Mouse (Mus musculus) urinary bladder, postnatal 36 days (tissue): ENCODE measurements around the gene Acy3.
"Not testable (repeated sequence)": the region's sequence is repeated elsewhere in the genome, so short reads cannot be mapped to it uniquely, and the experiment has no call there.

Experiments used
- DNase-seq, 2 experiments: peaks; one replicate each; pipeline ENCODE4 v3.0.0; 2022; ENCODE audit warnings: low spot score in 2 of 2, mixed read lengths in 1 of 2

The Acy3 gene

GRCm38 (mm10) chr19:3986334-3986733 lies at the start of gene Acy3:
Acy3 (plus strand) TSS chr19:3986570.
- peak; percentile 52 to 86 for DNase-seq

- no peak for DNase-seq
These were observed 44.1 kb upstream of the Acy3 start for GRCm38 (mm10) chr19:3942315-3942714.

- DNase-seq: no peak
These were observed 43.2 kb upstream of the Acy3 start for GRCm38 (mm10) chr19:3942986-3943735.

- DNase-seq: no peak
These were observed 40.4 kb upstream of the Acy3 start for GRCm38 (mm10) chr19:3945872-3946564.

- peak; percentile 67 to 72 for DNase-seq
These were observed 39.7 kb upstream of the Acy3 start for GRCm38 (mm10) chr19:3946715-3947114.

GRCm38 (mm10) chr19:3947813-3948212 lies 38.6 kb upstream of the Acy3 start:
- DNase-seq: no peak

GRCm38 (mm10) chr19:3948546-3948945 lies 37.8 kb upstream of the Acy3 start:
- DNase-seq: no peak

GRCm38 (mm10) chr19:3950331-3950730 lies 36.0 kb upstream of the Acy3 start:
- DNase-seq: no peak

- no peak for DNase-seq
These were observed 34.9 kb upstream of the Acy3 start for GRCm38 (mm10) chr19:3951461-3951860.

- no peak for DNase-seq
These were observed 34.3 kb upstream of the Acy3 start for GRCm38 (mm10) chr19:3952099-3952498.

GRCm38 (mm10) chr19:3955033-3955432 lies 31.3 kb upstream of the Acy3 start:
- no peak for DNase-seq

GRCm38 (mm10) chr19:3955804-3956203 lies 30.6 kb upstream of the Acy3 start:
- DNase-seq: no peak

- DNase-seq: not testable (repeated sequence)
These were observed 28.9 kb upstream of the Acy3 start for GRCm38 (mm10) chr19:3957296-3958036.

GRCm38 (mm10) chr19:3958470-3958869 lies 27.9 kb upstream of the Acy3 start, which contains the start of gene Aldh3b3:
Aldh3b3 (plus strand) TSS chr19:3958645.
- no peak for DNase-seq

- peak in 1 of 2 experiments; percentile 48 for DNase-seq
These were observed 27.3 kb upstream of the Acy3 start for GRCm38 (mm10) chr19:3959030-3959429.

- DNase-seq: no peak
These were observed 26.2 kb upstream of the Acy3 start for GRCm38 (mm10) chr19:3960211-3960610.

- not testable (repeated sequence) for DNase-seq
These were observed 24.6 kb upstream of the Acy3 start for GRCm38 (mm10) chr19:3961805-3962204.

GRCm38 (mm10) chr19:3962469-3962868 lies 23.9 kb upstream of the Acy3 start:
- no peak for DNase-seq

- DNase-seq: no peak
These were observed 22.3 kb upstream of the Acy3 start for GRCm38 (mm10) chr19:3964030-3964429.

GRCm38 (mm10) chr19:3966330-3967075 lies 19.9 kb upstream of the Acy3 start:
- DNase-seq: no peak

GRCm38 (mm10) chr19:3967258-3967657 lies 19.1 kb upstream of the Acy3 start:
- DNase-seq: no peak

- peak; percentile 72 to 84 for DNase-seq
These were observed 14.1 kb upstream of the Acy3 start, which contains the start of gene Aldh3b2 for GRCm38 (mm10) chr19:3972229-3972628. Aldh3b2 (plus strand) TSS chr19:3972328.
